Mouse (Mus musculus): Measurements from ENCODE around the gene Lrp2. TPM values are rescaled to one million over a fixed set of nuclear protein-coding genes. Genes with fewer than 3 reads are reported as not detected.

Lrp2 gene
- polyA plus RNA-seq (2012; fragmentation: generic; extraction: Trizol) = 0.07 TPM

- H3K79me2 ChIP-seq (ENCODE audit: control insufficient read depth, insufficient read depth) = no peaks in the 10 kb centered on the region
- H3K27me3 ChIP-seq (ENCODE audit: control insufficient read depth, insufficient read depth, insufficient read length) = peaks cover 17% of the 10 kb centered on the region
- H3ac ChIP-seq (ENCODE audit: control insufficient read depth, insufficient read length) = no peak within 1 kb of the TSS
- TF ChIP-seq CEBPB (IDR thresholded peaks at IDR 0.05; ENCODE audit: insufficient read depth, poor library complexity, severe bottlenecking) = no peak
- no peak for TF ChIP-seq REST (IDR thresholded peaks at IDR 0.05; ENCODE audit: insufficient read depth, insufficient read length)
- TF ChIP-seq MYOG (IDR thresholded peaks at IDR 0.05; ENCODE audit: control insufficient read depth in 1 of 3, insufficient read depth in 1 of 3, insufficient read length in 2 of 3, low read depth in 2 of 3) = no peak
- no peak for TF ChIP-seq POLR2A (IDR thresholded peaks at IDR 0.05; ENCODE audit: insufficient read length, low read depth)
- no peak for TF ChIP-seq E2F4 (IDR thresholded peaks at IDR 0.05; ENCODE audit: insufficient read depth)
- TF ChIP-seq TCF12 (IDR thresholded peaks at IDR 0.05; ENCODE audit: insufficient read depth, poor library complexity, severe bottlenecking) = no peak
- no peak for TF ChIP-seq USF1 (IDR thresholded peaks at IDR 0.05; ENCODE audit: low read depth)
- no peaks in the 10 kb centered on the region for H3K36me3 ChIP-seq (ENCODE audit: control insufficient read depth, insufficient read depth)
- peak within 1 kb of the TSS; percentile 16 for H3K4me3 ChIP-seq
- peak within 1 kb of the TSS; percentile 82 for H3K4me2 ChIP-seq (ENCODE audit: low read depth)
These were observed at the start of gene Lrp2 for GRCm38 (mm10) chr2:69585886-69586398. Gene Lrp2 (minus strand): TSS chr2:69586065.

- no peaks in the 10 kb centered on the region for H3K27me3 ChIP-seq (ENCODE audit: control insufficient read depth, insufficient read depth, insufficient read length)
- no peaks in the 10 kb centered on the region for H3K36me3 ChIP-seq (ENCODE audit: control insufficient read depth, insufficient read depth)
- TF ChIP-seq E2F4 (IDR thresholded peaks at IDR 0.05; ENCODE audit: insufficient read depth) (no peak), TCF12 (IDR thresholded peaks at IDR 0.05; ENCODE audit: insufficient read depth, poor library complexity, severe bottlenecking) (no peak), MAX (IDR thresholded peaks at IDR 0.05; ENCODE audit: low read depth) (no peak), USF1 (IDR thresholded peaks at IDR 0.05; ENCODE audit: low read depth) (no peak), MYOG (IDR thresholded peaks at IDR 0.05; ENCODE audit: control insufficient read depth in 1 of 3, insufficient read depth in 1 of 3, insufficient read length in 2 of 3, low read depth in 2 of 3) (no peak), POLR2A (IDR thresholded peaks at IDR 0.05; ENCODE audit: insufficient read length, low read depth) (no peak), CEBPB (IDR thresholded peaks at IDR 0.05; ENCODE audit: insufficient read depth, poor library complexity, severe bottlenecking) (no peak), SRF (IDR thresholded peaks at IDR 0.05; ENCODE audit: control insufficient read depth, insufficient read length, low read depth) (no peak)
- H3K79me2 ChIP-seq (ENCODE audit: control insufficient read depth, insufficient read depth) = no peaks in the 10 kb centered on the region
- H3K4me3 ChIP-seq = no peak overlapping the region
- no peak overlapping the region for H3ac ChIP-seq (ENCODE audit: control insufficient read depth, insufficient read length)
- H3K4me2 ChIP-seq (ENCODE audit: low read depth) = peak overlapping the region; percentile 71
These were observed 49.3 kb upstream of the Lrp2 start for GRCm38 (mm10) chr2:69635064-69635701.

GRCm38 (mm10) chr2:69631449-69631848 lies 45.6 kb upstream of the Lrp2 start:
- Histone ChIP-seq H3K4me3 (no peak overlapping the region), H3K27me3 (ENCODE audit: control insufficient read depth, insufficient read depth, insufficient read length) (no peaks in the 10 kb centered on the region), H3K79me2 (ENCODE audit: control insufficient read depth, insufficient read depth) (no peaks in the 10 kb centered on the region), H3K4me2 (ENCODE audit: low read depth) (no peak overlapping the region), H3ac (ENCODE audit: control insufficient read depth, insufficient read length) (no peak overlapping the region), H3K36me3 (ENCODE audit: control insufficient read depth, insufficient read depth) (no peaks in the 10 kb centered on the region)
- TF ChIP-seq POLR2A (IDR thresholded peaks at IDR 0.05; ENCODE audit: insufficient read length, low read depth) (no peak), USF1 (IDR thresholded peaks at IDR 0.05; ENCODE audit: low read depth) (no peak), TCF12 (IDR thresholded peaks at IDR 0.05; ENCODE audit: insufficient read depth, poor library complexity, severe bottlenecking) (no peak), REST (IDR thresholded peaks at IDR 0.05; ENCODE audit: insufficient read depth, insufficient read length) (no peak), SRF (IDR thresholded peaks at IDR 0.05; ENCODE audit: control insufficient read depth, insufficient read length, low read depth) (no peak), E2F4 (IDR thresholded peaks at IDR 0.05; ENCODE audit: insufficient read depth) (no peak), POLR2AphosphoS2 (IDR thresholded peaks at IDR 0.05; ENCODE audit: insufficient read length, low read depth) (no peak), MAX (IDR thresholded peaks at IDR 0.05; ENCODE audit: low read depth) (no peak), CEBPB (IDR thresholded peaks at IDR 0.05; ENCODE audit: insufficient read depth, poor library complexity, severe bottlenecking) (no peak), MYOG (IDR thresholded peaks at IDR 0.05; ENCODE audit: control insufficient read depth in 1 of 3, insufficient read depth in 1 of 3, insufficient read length in 2 of 3, low read depth in 2 of 3) (no peak), MYOD1 (IDR thresholded peaks at IDR 0.05; ENCODE audit: control insufficient read depth in 1 of 3, insufficient read length in 2 of 3, low read depth in 2 of 3) (no peak), TCF3 (IDR thresholded peaks at IDR 0.05; ENCODE audit: insufficient read length, low read depth) (no peak)

GRCm38 (mm10) chr2:69630792-69631191 lies 44.9 kb upstream of the Lrp2 start:
- Histone ChIP-seq H3K79me2 (ENCODE audit: control insufficient read depth, insufficient read depth) (no peaks in the 10 kb centered on the region), H3K36me3 (ENCODE audit: control insufficient read depth, insufficient read depth) (no peaks in the 10 kb centered on the region), H3K27me3 (ENCODE audit: control insufficient read depth, insufficient read depth, insufficient read length) (no peaks in the 10 kb centered on the region), H3K4me3 (no peak overlapping the region), H3K4me2 (ENCODE audit: low read depth) (no peak overlapping the region), H3ac (ENCODE audit: control insufficient read depth, insufficient read length) (no peak overlapping the region)
- no peak for TF ChIP-seq MYOD1 (IDR thresholded peaks at IDR 0.05; ENCODE audit: control insufficient read depth in 1 of 3, insufficient read length in 2 of 3, low read depth in 2 of 3)
- TF ChIP-seq SRF (IDR thresholded peaks at IDR 0.05; ENCODE audit: control insufficient read depth, insufficient read length, low read depth) = no peak
- TF ChIP-seq TCF12 (IDR thresholded peaks at IDR 0.05; ENCODE audit: insufficient read depth, poor library complexity, severe bottlenecking) = no peak
- no peak for TF ChIP-seq CEBPB (IDR thresholded peaks at IDR 0.05; ENCODE audit: insufficient read depth, poor library complexity, severe bottlenecking)
- no peak for TF ChIP-seq TCF3 (IDR thresholded peaks at IDR 0.05; ENCODE audit: insufficient read length, low read depth)
- no peak for TF ChIP-seq REST (IDR thresholded peaks at IDR 0.05; ENCODE audit: insufficient read depth, insufficient read length)
- no peak for TF ChIP-seq USF1 (IDR thresholded peaks at IDR 0.05; ENCODE audit: low read depth)
- TF ChIP-seq MYOG (IDR thresholded peaks at IDR 0.05; ENCODE audit: control insufficient read depth in 1 of 3, insufficient read depth in 1 of 3, insufficient read length in 2 of 3, low read depth in 2 of 3) = no peak
- TF ChIP-seq E2F4 (IDR thresholded peaks at IDR 0.05; ENCODE audit: insufficient read depth) = no peak
- TF ChIP-seq MAX (IDR thresholded peaks at IDR 0.05; ENCODE audit: low read depth) = no peak
- no peak for TF ChIP-seq POLR2AphosphoS2 (IDR thresholded peaks at IDR 0.05; ENCODE audit: insufficient read length, low read depth)
- no peak for TF ChIP-seq POLR2A (IDR thresholded peaks at IDR 0.05; ENCODE audit: insufficient read length, low read depth)
